Mouse (Mus musculus): ENCODE data around the gene Zfp526. TPM values are rescaled to one million over a fixed set of nuclear protein-coding genes. Genes with fewer than 3 reads are reported as not detected.
A peak's percentile ranks its signal among the peaks of the same experiment; 100 is the strongest.

Zfp526 gene
- polyA plus RNA-seq, 1 experiment, result 14.4 TPM

DNA sequence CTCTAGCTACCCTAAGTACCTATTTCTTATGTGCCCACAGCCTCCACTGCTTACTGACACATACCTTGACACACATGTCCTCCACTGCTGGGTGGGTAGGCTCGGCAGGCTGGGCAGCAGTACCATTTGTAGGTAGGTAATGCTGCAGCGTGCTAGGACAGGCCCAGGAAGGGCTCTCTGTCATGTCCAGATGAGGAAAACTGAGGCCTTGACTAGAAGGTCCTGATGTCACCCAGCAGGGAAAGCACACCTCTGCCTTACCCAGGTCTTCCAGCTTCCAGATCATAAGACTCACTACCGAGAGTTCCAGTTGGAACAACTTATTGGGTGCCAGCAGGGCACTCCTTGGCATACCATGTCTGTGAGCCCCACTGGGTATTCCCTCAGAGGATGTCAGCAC lies 53.8 kb downstream of the Zfp526 start:
- no peaks in the 10 kb centered on the region for H3K27me3 ChIP-seq (ENCODE audit: control insufficient read depth, insufficient read depth, low read length)
- peaks cover 14% of the 10 kb centered on the region; the same call in 1 of the 2 replicates for H3K36me3 ChIP-seq (ENCODE audit: control insufficient read depth, insufficient read depth, low read length)
- WGBS, result 78% methylated on average over 3 of the region's 3 CpGs
- TF ChIP-seq CTCF (IDR thresholded peaks at IDR 0.05; ENCODE audit: extremely low read depth, insufficient read depth, insufficient read length, insufficient replicate concordance) (no peak), POLR2A (IDR thresholded peaks at IDR 0.05; ENCODE audit: low read depth, low read length) (no peak)
- peak overlapping the region; percentile 19; the same call in 1 of the 2 replicates for H3K27ac ChIP-seq (ENCODE audit: insufficient read depth, low read length)
- H3K4me3 ChIP-seq (ENCODE audit: extremely low read depth, insufficient read depth, insufficient read length), result no peak overlapping the region
- DNase-seq (ENCODE audit: low read depth in 1 of 2, low spot score in 2 of 2), result no peak
- peaks cover 31% of the 10 kb centered on the region for H3K4me1 ChIP-seq (ENCODE audit: control insufficient read depth, insufficient read depth, insufficient read length)

DNA sequence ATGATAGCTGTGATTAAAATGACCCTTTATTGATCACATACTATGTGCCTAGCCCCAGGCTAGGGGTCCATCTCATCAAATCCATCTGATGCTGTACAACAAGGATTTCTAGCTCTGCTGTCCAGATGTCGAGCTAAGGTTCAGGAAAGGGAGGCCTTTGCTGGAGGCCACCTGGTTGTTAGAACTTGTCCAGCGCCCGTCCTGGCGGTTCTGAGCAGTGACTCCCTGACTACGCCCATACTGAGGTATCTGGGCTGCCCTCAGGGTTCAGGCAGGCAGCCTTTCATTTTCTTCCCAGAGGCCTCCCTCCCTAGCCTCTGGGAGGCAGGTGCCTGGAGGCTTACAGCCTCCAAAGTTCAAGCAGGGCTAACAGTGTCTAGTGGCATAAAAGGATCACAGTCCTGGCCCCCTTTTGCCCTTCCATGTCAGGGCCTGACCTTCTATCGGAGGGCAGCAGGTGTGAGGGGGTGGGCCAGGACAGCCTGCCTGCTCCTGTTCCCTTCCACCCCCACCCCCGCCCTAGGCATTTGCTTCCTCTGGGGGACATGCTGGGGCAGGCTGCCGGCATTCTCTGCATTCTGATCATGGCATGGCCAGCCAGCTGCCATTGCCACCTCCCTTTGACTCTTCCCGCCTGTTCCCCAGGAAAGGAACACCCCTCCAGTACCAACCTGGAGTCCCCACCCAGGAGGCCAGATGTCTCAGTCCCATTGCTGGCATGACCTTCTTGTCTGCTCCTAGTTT lies 54.5 kb downstream of the Zfp526 start:
- peaks cover 14% of the 10 kb centered on the region; the same call in 1 of the 2 replicates for H3K36me3 ChIP-seq (ENCODE audit: control insufficient read depth, insufficient read depth, low read length)
- WGBS, result 89% methylated on average over 9 of the region's 9 CpGs
- no peaks in the 10 kb centered on the region for H3K27me3 ChIP-seq (ENCODE audit: control insufficient read depth, insufficient read depth, low read length)
- H3K27ac ChIP-seq (ENCODE audit: insufficient read depth, low read length), result no peak overlapping the region
- peaks cover 30% of the 10 kb centered on the region for H3K4me1 ChIP-seq (ENCODE audit: control insufficient read depth, insufficient read depth, insufficient read length)
- no peak overlapping the region for H3K4me3 ChIP-seq (ENCODE audit: extremely low read depth, insufficient read depth, insufficient read length)
- DNase-seq (ENCODE audit: low read depth in 1 of 2, low spot score in 2 of 2), result no peak
- TF ChIP-seq CTCF (IDR thresholded peaks at IDR 0.05; ENCODE audit: extremely low read depth, insufficient read depth, insufficient read length, insufficient replicate concordance), result no peak
- no peak for TF ChIP-seq POLR2A (IDR thresholded peaks at IDR 0.05; ENCODE audit: low read depth, low read length)

Other genes with a start within 250 kb of the Zfp526 start
- 361 and 478 TPM in 2 replicates for gene Rabac1, start 248.7 kb upstream of the Zfp526 start, polyA plus RNA-seq (2012; rRNA removed)
- 11.2 and 16.0 TPM in 2 replicates for gene Atp1a3, start 215.5 kb upstream of the Zfp526 start, polyA plus RNA-seq (2012; rRNA removed)
- 10.2 and 12.9 TPM in 2 replicates for gene Grik5, start 149.1 kb upstream of the Zfp526 start, polyA plus RNA-seq (2012; rRNA removed)
- 23.7 and 34.7 TPM in 2 replicates for gene Zfp574, start 148.9 kb upstream of the Zfp526 start, polyA plus RNA-seq (2012; rRNA removed)
- 61.7 and 83.3 TPM in 2 replicates for gene Pou2f2, start 41.7 kb upstream of the Zfp526 start, polyA plus RNA-seq (2012; rRNA removed)
- 75.5 and 77.0 TPM in 2 replicates for gene Dedd2, start 810 bp upstream of the Zfp526 start, polyA plus RNA-seq (2012; rRNA removed)
- 106 and 125 TPM in 2 replicates for gene Gsk3a, start 16.4 kb downstream of the Zfp526 start, polyA plus RNA-seq (2012; rRNA removed)
- 17.2 and 21.3 TPM in 2 replicates for gene Erf, start 29.3 kb downstream of the Zfp526 start, polyA plus RNA-seq (2012; rRNA removed)
- gene Cic, start 46.3 kb downstream of the Zfp526 start, polyA plus RNA-seq (2012; rRNA removed), result 112 and 128 TPM in 2 replicates
- gene Pafah1b3, start 76.6 kb downstream of the Zfp526 start, polyA plus RNA-seq (2012; rRNA removed), result 62.9 and 90.7 TPM in 2 replicates
- gene Prr19, start 80.0 kb downstream of the Zfp526 start, polyA plus RNA-seq (2012; rRNA removed), result 0.07 TPM in 1 of 2 replicates, not detected in the other
- not detected in 2 replicates for gene Tmem145, start 84.7 kb downstream of the Zfp526 start, polyA plus RNA-seq (2012; rRNA removed)
- gene Megf8, start 95.7 kb downstream of the Zfp526 start, polyA plus RNA-seq (2012; rRNA removed), result 11.0 and 11.9 TPM in 2 replicates
- not detected in 2 replicates for gene Cnfn, start 148.3 kb downstream of the Zfp526 start, polyA plus RNA-seq (2012; rRNA removed)
- 35.0 and 46.0 TPM in 2 replicates for gene Lipe, start 177.3 kb downstream of the Zfp526 start, polyA plus RNA-seq (2012; rRNA removed)
- not detected in 2 replicates for gene Cxcl17, start 191.5 kb downstream of the Zfp526 start, polyA plus RNA-seq (2012; rRNA removed)

Measured in spleen, adult 2 months (tissue).